Mouse (Mus musculus) CH12.LX (cell line): ENCODE results near the gene Afg3l1. TPM values are rescaled to one million over a fixed set of nuclear protein-coding genes. Genes with fewer than 3 reads are reported as not detected.
A peak's percentile ranks its signal among the peaks of the same experiment; 100 is the strongest.
"Not testable (repeated sequence)": the region's sequence is repeated elsewhere in the genome, so short reads cannot be mapped to it uniquely, and the experiment has no call there.

Source experiments
- DNase-seq: peaks from one replicate; pipeline ENCODE4 v3.0.0-alpha.2; 2013; ENCODE audit errors: extremely low read depth
- H3K27ac ChIP-seq: 2 replicates; pipeline ENCODE4 v1.5.1; 2012; ENCODE audit warnings: low read depth, mild to moderate bottlenecking, control low read depth, moderate library complexity; ENCODE audit not compliant: insufficient read depth
- H3K27me3 ChIP-seq: replicated peaks from 2 replicates; pipeline ENCODE3; 2012; ENCODE audit warnings: inconsistent platforms
- H3K36me3 ChIP-seq, 2 experiments: replicated peaks in 1 of 2; 2 replicates each; pipeline versions ENCODE3 to v1.6.1; 2012; ENCODE audit warnings: inconsistent platforms in 1 of 2, low read length in 1 of 2, mild to moderate bottlenecking in 1 of 2, mixed read lengths in 1 of 2, moderate library complexity in 1 of 2; ENCODE audit not compliant: control insufficient read depth in 1 of 2, insufficient read depth in 1 of 2
- H3K4me1 ChIP-seq, 2 experiments: 2 replicates each; pipeline ENCODE4 v1.6.1; 2012; ENCODE audit warnings: inconsistent platforms in 1 of 2, moderate library complexity in 1 of 2; ENCODE audit not compliant: insufficient read depth in 2 of 2, control insufficient read depth in 1 of 2
- H3K4me2 ChIP-seq: 2 replicates; pipeline ENCODE4 v1.6.1; 2012; ENCODE audit warnings: low read depth, mild to moderate bottlenecking, control low read depth; ENCODE audit not compliant: poor library complexity, insufficient read depth, severe bottlenecking
- H3K4me3 ChIP-seq, 3 experiments: fragments of 150-350 bp in 1 of 3; sonication (generic) in 1 of 3; replicated peaks in 1 of 3; 2 replicates each; pipeline versions ENCODE3 to v1.5.1; 2011 to 2012; ENCODE audit warnings: low read depth in 2 of 3, low read length in 2 of 3, mild to moderate bottlenecking in 2 of 3, moderate library complexity in 2 of 3, control low read depth in 1 of 3, improper control_type of control experiment in 1 of 3, inconsistent platforms in 1 of 3, mixed read lengths in 1 of 3; ENCODE audit not compliant: poor library complexity in 1 of 3
- H3K79me2 ChIP-seq: replicated peaks from 2 replicates; pipeline ENCODE4 v1.6.1; 2012; ENCODE audit warnings: mild to moderate bottlenecking, moderate library complexity; ENCODE audit not compliant: control insufficient read depth, poor library complexity, insufficient read depth, severe bottlenecking; ENCODE audit errors: extremely low read depth
- H3K9ac ChIP-seq: 2 replicates; pipeline ENCODE4 v1.6.1; 2012; ENCODE audit warnings: low read depth, mild to moderate bottlenecking, control low read depth, moderate library complexity; ENCODE audit not compliant: insufficient read depth
- H3K9me3 ChIP-seq: replicated peaks from 2 replicates; pipeline ENCODE3; 2012; ENCODE audit warnings: low read length, inconsistent platforms, mixed read lengths
- BHLHE40 ChIP-seq: IDR thresholded peaks from 2 replicates; pipeline ENCODE4 v1.6.1; 2011; ENCODE audit warnings: mild to moderate bottlenecking, low read depth, low read length, improper control_type of control experiment
- CHD1 ChIP-seq: IDR thresholded peaks from 2 replicates; pipeline ENCODE4 v1.6.1; 2012; ENCODE audit warnings: low read depth, low read length, improper control_type of control experiment, inconsistent platforms
- CTCF ChIP-seq, 2 experiments: IDR thresholded peaks in 1 of 2; conservative IDR thresholded peaks in 1 of 2; 2 replicates each; pipeline ENCODE4 v1.5.1; 2011 to 2012; ENCODE audit warnings: low read depth in 2 of 2, low read length in 2 of 2, improper control_type of control experiment in 1 of 2, inconsistent platforms in 1 of 2, mild to moderate bottlenecking in 1 of 2, moderate library complexity in 1 of 2
- ELF1 ChIP-seq: IDR thresholded peaks from 2 replicates; pipeline ENCODE4 v1.6.1; 2014; ENCODE audit warnings: low read depth, mild to moderate bottlenecking, inconsistent platforms, low read length, improper control_type of control experiment
- EP300 ChIP-seq: IDR thresholded peaks from 2 replicates; pipeline ENCODE4 v1.6.1; 2011; ENCODE audit warnings: low read length, improper control_type of control experiment
- ETS1 ChIP-seq: conservative IDR thresholded peaks from 2 replicates; pipeline ENCODE4 v1.6.1; 2012; ENCODE audit warnings: low read depth, mild to moderate bottlenecking, inconsistent platforms, low read length, improper control_type of control experiment, moderate library complexity
- HCFC1 ChIP-seq: IDR thresholded peaks from 2 replicates; pipeline ENCODE4 v1.6.1; 2012; ENCODE audit warnings: low read depth, mild to moderate bottlenecking, inconsistent platforms, low read length, improper control_type of control experiment
- IRF4 ChIP-seq: IDR thresholded peaks from 2 replicates; pipeline ENCODE4 v1.6.1; 2014; ENCODE audit warnings: low read depth, mild to moderate bottlenecking, inconsistent platforms, low read length, improper control_type of control experiment
- JUND ChIP-seq: conservative IDR thresholded peaks from 2 replicates; pipeline ENCODE4 v1.6.1; 2011; ENCODE audit warnings: low read depth, low read length, improper control_type of control experiment
- KAT2A ChIP-seq: IDR thresholded peaks from 2 replicates; pipeline ENCODE4 v1.6.1; 2012; ENCODE audit warnings: low read length, improper control_type of control experiment, inconsistent platforms; ENCODE audit not compliant: insufficient replicate concordance
- MAFK ChIP-seq: IDR thresholded peaks from 2 replicates; pipeline ENCODE4 v1.6.1; 2011; ENCODE audit warnings: low read length, improper control_type of control experiment; ENCODE audit not compliant: insufficient replicate concordance
- MAX ChIP-seq: IDR thresholded peaks from 2 replicates; pipeline ENCODE4 v1.6.1; 2011; ENCODE audit warnings: low read length, improper control_type of control experiment
- MAZ ChIP-seq: IDR thresholded peaks from 2 replicates; pipeline ENCODE4 v1.6.1; 2012; ENCODE audit warnings: low read depth, mild to moderate bottlenecking, inconsistent platforms, low read length, improper control_type of control experiment, moderate library complexity
- MXI1 ChIP-seq: IDR thresholded peaks from 2 replicates; pipeline ENCODE4 v1.6.1; 2011; ENCODE audit warnings: mild to moderate bottlenecking, low read depth, low read length, improper control_type of control experiment
- MYC ChIP-seq: IDR thresholded peaks from 2 replicates; pipeline ENCODE4 v1.6.1; 2011; ENCODE audit warnings: low read depth, mild to moderate bottlenecking, improper control_type of control experiment, low read length
- NELFE ChIP-seq: IDR thresholded peaks from 2 replicates; pipeline ENCODE4 v1.6.1; 2011; ENCODE audit warnings: low read depth, low read length, improper control_type of control experiment
- NRF1 ChIP-seq: IDR thresholded peaks from 2 replicates; pipeline ENCODE4 v1.6.1; 2014; ENCODE audit warnings: low read depth, mild to moderate bottlenecking, inconsistent platforms, low read length, improper control_type of control experiment, moderate library complexity
- PAX5 ChIP-seq: IDR thresholded peaks from 2 replicates; pipeline ENCODE4 v1.6.1; 2012; ENCODE audit warnings: low read length, inconsistent platforms, mixed read lengths
- POLR2A ChIP-seq: IDR thresholded peaks from 2 replicates; pipeline ENCODE4 v1.6.1; 2011; ENCODE audit warnings: low read depth, mild to moderate bottlenecking, improper control_type of control experiment, low read length
- RCOR1 ChIP-seq: conservative IDR thresholded peaks from 2 replicates; pipeline ENCODE4 v1.6.1; 2012; ENCODE audit warnings: low read depth, mild to moderate bottlenecking, inconsistent platforms, low read length, improper control_type of control experiment
- SIN3A ChIP-seq: IDR thresholded peaks from 2 replicates; pipeline ENCODE4 v1.6.1; 2012; ENCODE audit warnings: low read length, improper control_type of control experiment, inconsistent platforms
- TCF12 ChIP-seq: IDR thresholded peaks from 2 replicates; pipeline ENCODE4 v1.6.1; 2014; ENCODE audit warnings: low read depth, mild to moderate bottlenecking, inconsistent platforms, low read length, improper control_type of control experiment
- ZC3H11A ChIP-seq: IDR thresholded peaks from 2 replicates; pipeline ENCODE4 v1.6.1; 2012; ENCODE audit warnings: low read depth, mild to moderate bottlenecking, inconsistent platforms, low read length, improper control_type of control experiment
- ZNF384 ChIP-seq: IDR thresholded peaks from 2 replicates; pipeline ENCODE4 v1.6.1; 2012; ENCODE audit warnings: low read depth, low read length, improper control_type of control experiment, inconsistent platforms
- dilution Hi-C: fragments of 300-500 bp; cut with MboI; formaldehyde crosslinking; loops from 2 replicates; pipeline ENCODE4 v1.14.3; 2020; ENCODE audit warnings: low sequenced_read_pairs; ENCODE audit not compliant: extremely low pct_unique_long_range_greater_than_20kb, extremely low pct_ligation_motif_present
- in situ Hi-C: fragments of 300-500 bp; cut with MboI; formaldehyde crosslinking; loops from 3 replicates; pipeline ENCODE4 v1.14.3; 2019; ENCODE audit warnings: low sequenced_read_pairs, low pct_ligation_motif_present, low pct_unique_long_range_greater_than_20kb, mixed read lengths
- polyA plus RNA-seq: library from polyadenylated mRNA; unstranded; fragments of >175 nt; gene quantifications from 2 replicates; pipeline ENCODE4 v1.2.1, GENCODE M21; 2012; ENCODE audit warnings: low read depth; ENCODE audit not compliant: insufficient read length
- total RNA-seq, 2 experiments: library from RNA; depleted of rRNA; stranded (reverse); fragments of 300-350 nt in 1 of 2; fragments of >200 nt in 1 of 2; gene quantifications; 2 replicates each; pipeline ENCODE4 v1.2.3; 2012 to 2014

Afg3l1 gene
- total and polyA plus RNA-seq, 3 experiments: 20.3 to 47.6 (median 36.0) TPM

GRCm38 (mm10) chr8:123474549-123474948 is 3.2 kb upstream of the Afg3l1 start:
- H3K79me2 ChIP-seq: peaks cover 12% of the 10 kb centered on the region
- H3K4me3 ChIP-seq, H3K27me3 ChIP-seq, dilution Hi-C loops, H3K27ac ChIP-seq, in situ Hi-C loops, H3K9me3 ChIP-seq, H3K36me3 ChIP-seq: not testable (repeated sequence)
- H3K4me2 ChIP-seq: peak overlapping the region; percentile 72
- peaks cover 15 to 31% of the 10 kb centered on the region in 2 experiments for H3K4me1 ChIP-seq
- peak; percentile 33 for DNase-seq
- H3K9ac ChIP-seq: 0 out of 2 replicates have a peak overlapping the region, but pooled peaks have one; percentile 25
- TF ChIP-seq MXI1 (peak; percentile 79), SIN3A (peak; percentile 42; the same call in 1 of the 2 replicates), BHLHE40 (peak; percentile 74), MAX (peak; percentile 78), IRF4 (peak; percentile 86), EP300 (peak; percentile 50), MYC (peak; percentile 70; the same call in 1 of the 2 replicates), ZNF384 (peak; percentile 90), POLR2A (0 out of 2 replicates have a peak, but pooled peaks have one; percentile 18), TCF12 (peak; percentile 66), ETS1 (peak; percentile 61)

- TF ChIP-seq MYC (no peak), NRF1 (no peak), ZNF384 (no peak), MAZ (no peak), CTCF (conservative IDR thresholded peaks at IDR 0.05 in 1 of 2, IDR thresholded peaks at IDR 0.05 in 1 of 2; ENCODE audit: low read depth in 2 of 2, low read length in 2 of 2) (no peak), PAX5 (no peak), TCF12 (no peak), CHD1 (no peak), ZC3H11A (no peak), JUND (no peak), RCOR1 (no peak; the same call in 1 of the 2 replicates), SIN3A (no peak), BHLHE40 (no peak), KAT2A (no peak), ELF1 (no peak), HCFC1 (no peak), NELFE (no peak), MAFK (no peak)
- in situ Hi-C loops (no loop called here), dilution Hi-C loops (no loop called here)
Measured at GRCm38 (mm10) chr8:123476911-123477736, 579 bp upstream of the Afg3l1 start.

More at GRCm38 (mm10) chr8:123476911-123477736, 579 bp upstream of the Afg3l1 start:
- Histone ChIP-seq H3K4me2 (peak overlapping the region; percentile 62), H3K27me3 (no peaks in the 10 kb centered on the region), H3K4me1 (peaks cover 13 to 24% of the 10 kb centered on the region in 2 experiments), H3K4me3 (peak overlapping the region; percentile 80 to 100 (median 86)), H3K36me3 (peaks cover 14 to 20% of the 10 kb centered on the region in 2 experiments), H3K9me3 (no peaks in the 10 kb centered on the region), H3K9ac (peak overlapping the region; percentile 45), H3K27ac (no peak overlapping the region), H3K79me2 (peaks cover 24% of the 10 kb centered on the region)
- no peak for DNase-seq
